Mouse (Mus musculus) lung, embryonic 16.5 days (tissue): Measurements from ENCODE around the gene Tmprss11c. TPM values are rescaled to one million over a fixed set of nuclear protein-coding genes. Genes with fewer than 3 reads are reported as not detected.

Experiments
- ATAC-seq: fragments of 200-750 bp; cut with Nextera tagmentation; 2 replicates; pipeline ENCODE4 v1.8.0; 2017; ENCODE audit warnings: low read depth, mild to moderate bottlenecking, moderate library complexity
- H3K27ac ChIP-seq: fragments of 300-500 bp; sonication (generic); 2 replicates; pipeline ENCODE4 v1.5.1; 2014; ENCODE audit warnings: mild to moderate bottlenecking, control low read depth, low read length
- H3K27me3 ChIP-seq: fragments of 300-500 bp; sonication (generic); 2 replicates; pipeline ENCODE4 v1.6.1; 2014; ENCODE audit warnings: low read depth, low read length, mixed read lengths; ENCODE audit not compliant: control insufficient read depth, insufficient read depth
- H3K36me3 ChIP-seq: fragments of 300-500 bp; sonication (generic); 2 replicates; pipeline ENCODE4 v1.6.1; 2014; ENCODE audit warnings: low read length; ENCODE audit not compliant: control insufficient read depth, insufficient read depth
- H3K4me1 ChIP-seq: fragments of 300-500 bp; sonication (generic); replicated peaks from 2 replicates; pipeline ENCODE4 v1.6.1; 2014; ENCODE audit warnings: low read length, mixed read lengths; ENCODE audit not compliant: control insufficient read depth, insufficient read depth
- H3K4me2 ChIP-seq: fragments of 300-500 bp; sonication (generic); 2 replicates; pipeline ENCODE4 v1.6.1; 2014; ENCODE audit warnings: low read depth, low read length, control low read depth
- H3K4me3 ChIP-seq: fragments of 300-500 bp; sonication (generic); 2 replicates; pipeline ENCODE4 v1.5.1; 2014; ENCODE audit warnings: mild to moderate bottlenecking, low read length, control low read depth
- H3K9ac ChIP-seq: fragments of 300-500 bp; sonication (generic); 2 replicates; pipeline ENCODE4 v1.6.1; 2014; ENCODE audit warnings: low read length, control low read depth
- H3K9me3 ChIP-seq: fragments of 300-500 bp; sonication (generic); 2 replicates; pipeline ENCODE4 v1.6.1; 2016; ENCODE audit warnings: low read length; ENCODE audit not compliant: control insufficient read depth
- WGBS: fragments of 180-500 bp; shearing (Covaris S2); extraction: QIAGEN DNeasy Blood & Tissue Kit; methylation state at CpG from one replicate; pipeline ENCODE4 v1.1.7; 2014; 5-methylcytosine and 5-hydroxymethylcytosine counted together
- polyA plus RNA-seq: library from polyadenylated mRNA; unstranded; fragments of >200 nt; fragmentation: Nextera tagmentation; extraction: Ambion mirVana; gene quantifications from 2 replicates; pipeline ENCODE4 v1.2.1, GENCODE M21; 2015

Tmprss11c gene
- polyA plus RNA-seq, 1 experiment from 2014 or later, result not detected

- Histone ChIP-seq H3K9ac (no peak overlapping the region), H3K4me3 (no peak overlapping the region)
- 17% methylated on average over 4 of the region's 4 CpGs for WGBS
Measured at GRCm38 (mm10) chr5:86191356-86191755, 97.8 kb downstream of the Tmprss11c start.

GRCm38 (mm10) chr5:86190770-86191169 lies 98.3 kb downstream of the Tmprss11c start:
- H3K27me3 ChIP-seq, result no peaks in the 10 kb centered on the region
- ATAC-seq, result no peak
- no peaks in the 10 kb centered on the region for H3K4me1 ChIP-seq
- H3K9me3 ChIP-seq, result no peaks in the 10 kb centered on the region
- H3K27ac ChIP-seq, result no peak overlapping the region
- no peak overlapping the region for H3K4me3 ChIP-seq
- H3K36me3 ChIP-seq, result no peaks in the 10 kb centered on the region
- WGBS, result 22% methylated on average over 5 of the region's 5 CpGs
- H3K4me2 ChIP-seq, result no peak overlapping the region
- no peak overlapping the region for H3K9ac ChIP-seq

More at GRCm38 (mm10) chr5:86191356-86191755, 97.8 kb downstream of the Tmprss11c start:
- H3K27me3 ChIP-seq, result no peaks in the 10 kb centered on the region
- no peak overlapping the region for H3K27ac ChIP-seq
- H3K36me3 ChIP-seq, result no peaks in the 10 kb centered on the region
- no peaks in the 10 kb centered on the region for H3K9me3 ChIP-seq
- no peak for ATAC-seq
- no peak overlapping the region for H3K4me2 ChIP-seq
- H3K4me1 ChIP-seq, result no peaks in the 10 kb centered on the region

GRCm38 (mm10) chr5:86190290-86190689 lies 98.8 kb downstream of the Tmprss11c start:
- ATAC-seq, result no peak
- Histone ChIP-seq H3K9ac (no peak overlapping the region), H3K4me3 (no peak overlapping the region), H3K9me3 (no peaks in the 10 kb centered on the region), H3K36me3 (no peaks in the 10 kb centered on the region), H3K4me1 (no peaks in the 10 kb centered on the region), H3K27ac (no peak overlapping the region), H3K4me2 (no peak overlapping the region), H3K27me3 (no peaks in the 10 kb centered on the region)
- 54% methylated on average over 15 of the region's 15 CpGs for WGBS

GRCm38 (mm10) chr5:86187441-86187840 lies 101.7 kb downstream of the Tmprss11c start:
- no peaks in the 10 kb centered on the region for H3K4me1 ChIP-seq
- no peak overlapping the region for H3K27ac ChIP-seq
- no peaks in the 10 kb centered on the region for H3K9me3 ChIP-seq
- 57% methylated on average over 6 of the region's 6 CpGs for WGBS
- no peak overlapping the region for H3K4me2 ChIP-seq
- H3K9ac ChIP-seq, result no peak overlapping the region
- no peak for ATAC-seq
- no peak overlapping the region for H3K4me3 ChIP-seq
- H3K36me3 ChIP-seq, result no peaks in the 10 kb centered on the region
- no peaks in the 10 kb centered on the region for H3K27me3 ChIP-seq

Other genes with a start within 250 kb of the Tmprss11c start
- 34.0 and 34.5 TPM in 2 replicates for gene Cenpc1, start 223.7 kb downstream of the Tmprss11c start, polyA plus RNA-seq
- 0.57 and 2.0 TPM in 2 replicates for gene Stap1, start 217.6 kb downstream of the Tmprss11c start, polyA plus RNA-seq
- gene Uba6, start 116.5 kb downstream of the Tmprss11c start, polyA plus RNA-seq, result 11.6 and 12.7 TPM in 2 replicates
- gene Gnrhr, start 91.4 kb downstream of the Tmprss11c start, polyA plus RNA-seq, result 0.11 TPM in 1 of 2 replicates, not detected in the other
- gene Tmprss11d, start 84.1 kb upstream of the Tmprss11c start, polyA plus RNA-seq, result 0.08 TPM in 1 of 2 replicates, not detected in the other
- 0.10 TPM in 1 of 2 replicates, not detected in the other for gene Tmprss11a, start 179.7 kb upstream of the Tmprss11c start, polyA plus RNA-seq
- 0.15 TPM in 1 of 2 replicates, not detected in the other for gene Tmprss11g, start 229.3 kb upstream of the Tmprss11c start, polyA plus RNA-seq